Mouse (Mus musculus): ENCODE measurements around the gene Gm7995. TPM values are rescaled to one million over a fixed set of nuclear protein-coding genes. Genes with fewer than 3 reads are reported as not detected.
"Not testable (repeated sequence)": the region's sequence is repeated elsewhere in the genome, so short reads cannot be mapped to it uniquely, and the experiment has no call there.

Gm7995 gene
- polyA plus RNA-seq (2012; rRNA removed) = not detected in 2 replicates

DNA sequence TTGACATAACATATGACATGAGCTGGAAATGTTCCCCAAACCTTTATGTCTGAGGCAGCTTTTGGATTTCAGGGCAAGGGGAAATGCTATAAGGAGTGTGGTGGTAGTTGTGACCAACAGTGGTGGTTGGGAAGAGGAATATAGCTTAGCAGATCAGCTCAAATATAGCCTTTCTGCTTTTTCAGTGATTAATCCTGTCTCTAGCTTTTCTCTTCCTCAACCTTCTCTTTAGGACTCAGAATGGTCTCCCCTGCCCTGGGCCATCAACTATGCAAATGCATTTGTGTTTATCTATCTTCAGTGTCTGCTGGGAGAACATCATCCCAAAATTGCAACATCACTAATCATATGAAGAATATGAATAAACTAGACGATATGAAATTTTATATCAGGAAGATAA lies at the start of gene Gm7995:
Gene Gm7995 (plus strand): TSS at position 301 of the 400 bp plus-strand sequence.
- DNase-seq (ENCODE audit: low read depth in 1 of 2, low spot score in 2 of 2); H3K27ac ChIP-seq (ENCODE audit: insufficient read depth, low read length); H3K4me3 ChIP-seq (ENCODE audit: extremely low read depth, insufficient read depth, insufficient read length); H3K36me3 ChIP-seq (ENCODE audit: control insufficient read depth, insufficient read depth, low read length); H3K4me1 ChIP-seq (ENCODE audit: control insufficient read depth, insufficient read depth, insufficient read length); H3K27me3 ChIP-seq (ENCODE audit: control insufficient read depth, insufficient read depth, low read length): not testable (repeated sequence)
- WGBS = no CpG with 5 or more reads among the region's 1 CpGs

DNA sequence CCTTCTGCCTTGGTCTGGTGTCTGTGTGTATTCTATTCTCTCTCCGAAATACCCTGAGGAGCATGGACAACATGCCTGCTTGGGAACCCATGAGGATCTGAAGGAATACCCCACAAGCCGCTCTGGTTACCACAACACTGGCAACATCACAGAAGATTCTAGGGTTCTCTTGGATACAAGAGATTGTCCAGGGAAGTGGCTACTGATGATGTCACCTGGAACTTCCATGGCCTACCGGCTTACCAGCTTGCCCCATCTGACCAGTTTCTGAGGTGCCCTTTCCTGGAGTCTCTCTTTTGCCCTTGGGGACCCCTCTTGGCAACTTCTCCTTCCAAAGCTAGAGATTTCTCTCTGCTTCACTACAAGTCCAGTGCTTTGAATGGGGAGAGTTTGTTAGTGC lies 12.8 kb upstream of the Gm7995 start, which contains the start of gene Gm9611:
Gene Gm9611 (minus strand): TSS at position 101 of the 400 bp plus-strand sequence.
- not testable (repeated sequence) for H3K27me3 ChIP-seq (ENCODE audit: control insufficient read depth, insufficient read depth, low read length); DNase-seq (ENCODE audit: low read depth in 1 of 2, low spot score in 2 of 2); H3K36me3 ChIP-seq (ENCODE audit: control insufficient read depth, insufficient read depth, low read length); H3K4me3 ChIP-seq (ENCODE audit: extremely low read depth, insufficient read depth, insufficient read length); H3K27ac ChIP-seq (ENCODE audit: insufficient read depth, low read length); H3K4me1 ChIP-seq (ENCODE audit: control insufficient read depth, insufficient read depth, insufficient read length)
- WGBS = 86% methylated on average over 1 of the region's 3 CpGs

Other genes with a start within 250 kb of the Gm7995 start
- not detected in 2 replicates for gene Gm7951, start 192.8 kb upstream of the Gm7995 start, polyA plus RNA-seq (2012; rRNA removed)
- gene Gm17027, start 147.6 kb upstream of the Gm7995 start, polyA plus RNA-seq (2012; rRNA removed) = not detected in 2 replicates
- gene Gm3573, start 119.4 kb upstream of the Gm7995 start, polyA plus RNA-seq (2012; rRNA removed) = not detected in 2 replicates
- gene Gm17026, start 50.2 kb upstream of the Gm7995 start, polyA plus RNA-seq (2012; rRNA removed) = not detected in 2 replicates
- not detected in 2 replicates for gene Gm9611, start 12.9 kb upstream of the Gm7995 start, polyA plus RNA-seq (2012; rRNA removed)
- gene Gm8005, start 129.5 kb downstream of the Gm7995 start, polyA plus RNA-seq (2012; rRNA removed) = not detected in 2 replicates
- not detected in 2 replicates for gene Gm8011, start 153.7 kb downstream of the Gm7995 start, polyA plus RNA-seq (2012; rRNA removed)
- gene Gm8020, start 192.1 kb downstream of the Gm7995 start, polyA plus RNA-seq (2012; rRNA removed) = not detected in 2 replicates
- gene Gm8024, start 214.1 kb downstream of the Gm7995 start, polyA plus RNA-seq (2012; rRNA removed) = not detected in 2 replicates

Data from spleen, adult 2 months (tissue).